Mouse (Mus musculus): Measurements from ENCODE around the gene Zglp1. TPM values are rescaled to one million over a fixed set of nuclear protein-coding genes. Genes with fewer than 3 reads are reported as not detected.
A peak's percentile ranks its signal among the peaks of the same experiment; 100 is the strongest.

Gene Zglp1
- polyA plus RNA-seq, 1 experiment from 2014 or later, result 1.3 TPM

DNA sequence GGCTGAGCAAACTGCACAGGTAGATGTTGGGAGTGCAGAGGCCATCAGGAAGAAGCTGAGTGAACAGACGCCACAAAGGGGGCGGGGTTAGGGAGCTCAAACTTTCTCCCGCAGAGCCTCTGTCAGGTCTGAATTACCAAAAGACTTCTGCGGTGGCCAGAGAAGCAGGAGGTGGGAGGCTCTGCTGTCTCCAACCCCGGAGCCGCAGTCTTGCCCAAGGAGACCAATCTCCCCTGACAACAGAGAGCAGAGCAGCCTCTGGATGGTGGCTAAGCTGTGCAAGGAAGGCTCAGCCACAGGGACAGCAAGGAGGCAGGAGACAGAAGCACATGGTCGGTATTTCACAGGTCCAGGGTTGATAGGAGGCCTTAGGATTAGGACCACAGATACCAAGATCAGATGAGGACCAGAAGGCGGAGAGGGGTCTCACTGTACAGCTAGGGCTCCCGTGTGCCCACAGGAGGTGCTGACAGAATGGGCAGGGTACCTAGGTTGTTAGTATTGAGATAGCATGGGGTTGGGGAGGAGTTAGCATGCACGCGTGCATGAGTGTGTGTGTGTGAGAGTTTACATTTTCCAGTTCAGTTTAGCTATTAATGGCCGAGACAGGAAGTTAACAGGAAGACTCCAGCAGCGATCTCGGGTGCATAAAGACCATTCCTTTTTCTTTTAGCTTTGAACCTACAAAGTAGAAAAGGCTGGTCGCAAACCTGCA lies 33.7 kb upstream of the Zglp1 start:
- no peak overlapping the region for H3K4me2 ChIP-seq (ENCODE audit: low read depth, low read length)
- ATAC-seq, result 0 out of 2 replicates have a peak, but pooled peaks have one; percentile 32
- no peaks in the 10 kb centered on the region for H3K27me3 ChIP-seq (replicated peaks; ENCODE audit: control insufficient read depth, insufficient read depth, low read length)
- H3K36me3 ChIP-seq (ENCODE audit: control insufficient read depth, insufficient read depth, low read length), result no peaks in the 10 kb centered on the region
- 40% methylated on average over 15 of the region's 15 CpGs for WGBS
- H3K9me3 ChIP-seq (ENCODE audit: control insufficient read depth, low read length), result no peaks in the 10 kb centered on the region
- H3K9ac ChIP-seq (ENCODE audit: low read depth, low read length), result no peak overlapping the region; the same call in 1 of the 2 replicates
- no peak overlapping the region for H3K27ac ChIP-seq (ENCODE audit: low read length)
- no peak overlapping the region for H3K4me3 ChIP-seq (ENCODE audit: low read length)
- H3K4me1 ChIP-seq (ENCODE audit: control insufficient read depth, insufficient read depth, low read length), result peaks cover 4% of the 10 kb centered on the region; the same call in 1 of the 2 replicates

DNA sequence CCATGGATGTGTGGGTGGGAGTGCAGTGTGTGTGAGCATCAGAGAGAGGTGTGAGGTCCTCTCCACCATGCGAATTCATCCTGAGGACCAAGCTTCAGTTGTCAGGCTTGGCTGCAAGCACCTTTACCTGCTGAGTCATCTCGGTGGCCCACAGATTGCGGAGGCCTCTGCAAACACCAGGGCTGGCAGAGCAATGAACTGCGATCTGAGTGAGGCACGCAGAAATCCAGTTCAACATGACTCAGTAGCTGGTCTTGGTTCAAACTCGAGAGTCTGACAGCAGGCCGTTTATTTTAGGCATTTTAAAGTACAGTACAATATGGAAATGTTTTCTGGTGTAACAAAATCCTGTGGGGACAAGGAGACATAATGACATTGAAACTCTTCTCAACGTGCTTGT lies 30.9 kb upstream of the Zglp1 start:
- no peak overlapping the region for H3K9ac ChIP-seq (ENCODE audit: low read depth, low read length)

DNA sequence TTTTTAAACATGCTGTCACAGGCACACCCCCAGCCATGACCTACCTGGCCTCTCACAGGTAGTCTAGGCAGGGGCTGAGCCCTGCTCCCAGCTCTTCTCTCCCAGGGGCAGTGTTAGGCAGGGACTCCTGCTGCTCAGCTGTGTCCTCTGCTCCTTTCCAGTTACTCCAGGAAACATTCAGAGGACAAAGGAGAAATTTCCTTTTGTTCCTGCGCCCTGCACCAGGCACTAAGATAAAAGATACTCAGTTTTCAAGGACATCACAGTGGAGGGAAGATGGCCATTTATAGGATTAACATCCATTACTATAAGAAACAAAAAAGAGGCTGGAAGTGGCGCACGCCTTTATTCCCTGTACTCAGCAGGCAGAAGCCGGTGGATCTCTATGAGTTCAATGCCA lies 29.1 kb upstream of the Zglp1 start:
- no peak overlapping the region for H3K9ac ChIP-seq (ENCODE audit: low read depth, low read length)
- WGBS, result 88% methylated on average over 4 of the region's 4 CpGs

More for the DNA sequence above, 30.9 kb upstream of the Zglp1 start:
- 51% methylated on average over 8 of the region's 8 CpGs for WGBS
- Histone ChIP-seq H3K4me1 (ENCODE audit: control insufficient read depth, insufficient read depth, low read length) (peaks cover 4% of the 10 kb centered on the region; the same call in 1 of the 2 replicates), H3K27me3 (replicated peaks; ENCODE audit: control insufficient read depth, insufficient read depth, low read length) (no peaks in the 10 kb centered on the region), H3K4me2 (ENCODE audit: low read depth, low read length) (no peak overlapping the region), H3K36me3 (ENCODE audit: control insufficient read depth, insufficient read depth, low read length) (no peaks in the 10 kb centered on the region), H3K9me3 (ENCODE audit: control insufficient read depth, low read length) (no peaks in the 10 kb centered on the region), H3K27ac (ENCODE audit: low read length) (no peak overlapping the region), H3K4me3 (ENCODE audit: low read length) (no peak overlapping the region)
- ATAC-seq, result peak; percentile 71

DNA sequence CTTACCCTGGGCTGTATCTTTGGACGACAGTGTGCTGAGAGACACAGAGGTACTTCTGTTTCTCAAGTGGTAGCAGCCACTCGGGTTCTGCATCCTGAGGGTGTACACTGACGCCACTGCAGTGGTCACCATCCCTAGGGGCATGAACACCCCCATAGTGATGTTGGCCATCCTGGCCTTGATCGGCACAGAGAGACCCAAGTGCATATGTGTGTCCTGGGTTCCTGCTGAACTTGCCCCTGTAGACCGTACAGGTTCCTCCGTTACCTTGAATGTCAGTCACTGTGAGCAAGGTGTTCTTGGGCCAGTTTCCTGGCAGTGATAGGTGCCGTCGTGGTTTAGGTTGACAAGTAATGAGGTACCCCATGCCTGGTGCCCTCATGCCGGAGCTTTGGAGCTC lies 26.5 kb upstream of the Zglp1 start:
- Histone ChIP-seq H3K36me3 (ENCODE audit: control insufficient read depth, insufficient read depth, low read length) (peaks cover 11% of the 10 kb centered on the region; the same call in 1 of the 2 replicates), H3K27me3 (replicated peaks; ENCODE audit: control insufficient read depth, insufficient read depth, low read length) (no peaks in the 10 kb centered on the region), H3K4me2 (ENCODE audit: low read depth, low read length) (no peak overlapping the region), H3K4me1 (ENCODE audit: control insufficient read depth, insufficient read depth, low read length) (peaks cover 20% of the 10 kb centered on the region), H3K4me3 (ENCODE audit: low read length) (no peak overlapping the region), H3K9me3 (ENCODE audit: control insufficient read depth, low read length) (no peaks in the 10 kb centered on the region), H3K27ac (ENCODE audit: low read length) (no peak overlapping the region), H3K9ac (ENCODE audit: low read depth, low read length) (no peak overlapping the region)
- ATAC-seq, result no peak
- WGBS, result 97% methylated on average over 9 of the region's 9 CpGs

More for the DNA sequence above, 29.1 kb upstream of the Zglp1 start:
- no peaks in the 10 kb centered on the region for H3K36me3 ChIP-seq (ENCODE audit: control insufficient read depth, insufficient read depth, low read length)
- peaks cover 4% of the 10 kb centered on the region; the same call in 1 of the 2 replicates for H3K4me1 ChIP-seq (ENCODE audit: control insufficient read depth, insufficient read depth, low read length)
- no peak overlapping the region for H3K27ac ChIP-seq (ENCODE audit: low read length)
- H3K4me3 ChIP-seq (ENCODE audit: low read length), result no peak overlapping the region
- no peak overlapping the region for H3K4me2 ChIP-seq (ENCODE audit: low read depth, low read length)
- no peaks in the 10 kb centered on the region for H3K27me3 ChIP-seq (replicated peaks; ENCODE audit: control insufficient read depth, insufficient read depth, low read length)
- ATAC-seq, result no peak
- H3K9me3 ChIP-seq (ENCODE audit: control insufficient read depth, low read length), result no peaks in the 10 kb centered on the region

DNA sequence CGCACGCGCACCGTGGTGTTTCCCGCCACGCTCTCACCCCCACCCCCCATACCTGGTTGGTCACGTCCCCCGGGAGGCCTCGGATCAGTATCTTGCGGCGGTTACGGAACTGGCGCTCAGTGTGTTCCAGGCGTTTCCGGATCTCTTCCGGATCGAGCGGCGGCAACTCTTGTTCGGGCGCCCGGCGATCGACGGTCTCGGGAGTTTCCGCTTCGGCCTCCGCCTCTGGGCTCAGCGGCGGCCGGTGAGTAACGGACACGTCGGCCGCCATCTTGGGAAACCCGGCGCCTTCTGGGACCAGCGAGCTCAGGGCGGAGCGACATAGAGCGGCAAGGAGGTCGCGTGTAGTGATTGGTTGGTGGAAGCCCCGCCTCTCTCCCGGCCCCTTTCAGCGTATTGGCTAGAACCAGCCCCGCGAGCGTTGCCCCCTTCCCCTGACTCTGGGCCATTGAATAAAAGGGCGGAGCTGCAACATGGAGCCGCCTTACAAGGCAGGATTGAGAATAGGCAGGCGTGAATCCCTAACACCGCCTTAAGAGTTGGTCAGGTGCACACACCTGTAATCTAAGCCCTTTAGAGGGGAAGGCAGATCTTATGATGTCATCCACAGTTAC lies 24.9 kb upstream of the Zglp1 start, which contains the start of the genes Gm38431 and Raver1:
TSS of gene Gm38431 (minus strand) at position 291 of the 614 bp plus-strand sequence.
TSS of gene Raver1 (minus strand) at position 302 of the 614 bp plus-strand sequence.
- Histone ChIP-seq H3K9me3 (ENCODE audit: control insufficient read depth, low read length) (no peaks in the 10 kb centered on the region), H3K4me2 (ENCODE audit: low read depth, low read length) (peak within 1 kb of the TSS; percentile 78), H3K9ac (ENCODE audit: low read depth, low read length) (peak within 1 kb of the TSS; percentile 88), H3K36me3 (ENCODE audit: control insufficient read depth, insufficient read depth, low read length) (peaks cover 19% of the 10 kb centered on the region; the same call in 1 of the 2 replicates), H3K4me1 (ENCODE audit: control insufficient read depth, insufficient read depth, low read length) (peaks cover 20% of the 10 kb centered on the region), H3K27ac (ENCODE audit: low read length) (peak within 1 kb of the TSS; percentile 91), H3K4me3 (ENCODE audit: low read length) (peak within 1 kb of the TSS; percentile 74), H3K27me3 (replicated peaks; ENCODE audit: control insufficient read depth, insufficient read depth, low read length) (no peaks in the 10 kb centered on the region)
- peak; percentile 99 for ATAC-seq
- WGBS, result under 1% methylated on average over 54 of the region's 54 CpGs

DNA sequence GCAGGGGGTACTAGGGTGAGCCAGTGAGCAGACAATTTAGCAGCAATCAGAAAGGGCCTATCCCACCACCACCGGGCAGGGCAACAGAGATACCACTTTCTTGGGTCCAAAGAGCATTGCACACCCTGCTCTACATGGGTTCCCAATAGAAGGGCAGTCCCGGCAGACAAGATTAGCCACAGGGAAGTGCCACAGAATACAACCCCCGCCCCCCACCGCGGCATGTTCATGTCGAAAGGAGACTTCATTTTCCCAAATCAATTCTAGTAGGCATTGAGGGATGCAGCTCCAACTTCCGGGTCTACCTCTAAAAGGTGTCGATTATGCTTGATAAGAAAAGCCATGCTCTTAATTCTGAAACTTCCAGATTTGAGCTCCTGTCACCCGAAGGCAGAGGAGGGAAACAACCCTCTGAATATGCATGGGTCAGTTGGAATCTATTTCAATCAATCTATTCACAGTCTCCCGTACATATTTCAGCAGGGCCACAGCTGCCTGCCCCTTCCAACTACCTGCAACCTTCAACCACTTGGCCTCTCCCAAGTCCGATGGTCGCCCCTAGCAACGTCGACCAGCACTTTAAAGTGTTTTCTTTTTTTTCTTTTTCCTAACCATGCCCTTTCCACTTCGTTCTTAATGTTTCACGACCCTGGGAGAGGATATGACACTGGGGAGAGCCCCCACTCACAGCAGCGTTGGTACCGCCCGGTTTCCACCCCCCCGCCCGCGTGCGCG lies 24.2 kb upstream of the Zglp1 start:
- H3K4me1 ChIP-seq (ENCODE audit: control insufficient read depth, insufficient read depth, low read length), result peaks cover 23% of the 10 kb centered on the region
- no peaks in the 10 kb centered on the region for H3K27me3 ChIP-seq (replicated peaks; ENCODE audit: control insufficient read depth, insufficient read depth, low read length)
- peaks cover 24% of the 10 kb centered on the region for H3K36me3 ChIP-seq (ENCODE audit: control insufficient read depth, insufficient read depth, low read length)
- H3K27ac ChIP-seq (ENCODE audit: low read length), result peak overlapping the region; percentile 91
- peak overlapping the region; percentile 88 for H3K9ac ChIP-seq (ENCODE audit: low read depth, low read length)
- WGBS, result 3% methylated on average over 24 of the region's 24 CpGs
- no peaks in the 10 kb centered on the region for H3K9me3 ChIP-seq (ENCODE audit: control insufficient read depth, low read length)
- peak overlapping the region; percentile 78 for H3K4me2 ChIP-seq (ENCODE audit: low read depth, low read length)
- peak; percentile 57 for ATAC-seq
- H3K4me3 ChIP-seq (ENCODE audit: low read length), result peak overlapping the region; percentile 74

DNA sequence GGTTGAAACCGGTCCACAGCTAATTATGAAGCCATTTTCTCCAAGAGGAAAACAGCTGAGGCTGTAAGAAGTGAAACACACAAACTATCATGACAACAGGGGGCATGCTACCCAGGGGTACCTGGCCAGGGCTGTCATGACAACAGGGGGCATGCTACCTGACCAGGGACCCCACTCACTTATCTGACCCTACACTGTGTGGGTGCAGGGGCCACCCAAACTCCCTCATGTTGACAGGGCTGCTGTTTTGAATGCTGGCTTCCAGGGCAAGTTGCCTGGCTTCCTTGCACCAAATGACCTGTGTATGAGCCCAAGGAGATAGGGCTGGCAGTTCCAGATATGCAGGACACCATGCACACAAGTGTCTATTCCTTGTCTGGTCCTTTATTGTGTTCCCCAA lies 23.6 kb upstream of the Zglp1 start:
- Histone ChIP-seq H3K4me1 (ENCODE audit: control insufficient read depth, insufficient read depth, low read length) (peaks cover 24% of the 10 kb centered on the region), H3K9ac (ENCODE audit: low read depth, low read length) (peak overlapping the region; percentile 88), H3K4me2 (ENCODE audit: low read depth, low read length) (peak overlapping the region; percentile 78), H3K4me3 (ENCODE audit: low read length) (peak overlapping the region; percentile 74), H3K27ac (ENCODE audit: low read length) (peak overlapping the region; percentile 91), H3K27me3 (replicated peaks; ENCODE audit: control insufficient read depth, insufficient read depth, low read length) (no peaks in the 10 kb centered on the region), H3K9me3 (ENCODE audit: control insufficient read depth, low read length) (no peaks in the 10 kb centered on the region), H3K36me3 (ENCODE audit: control insufficient read depth, insufficient read depth, low read length) (peaks cover 30% of the 10 kb centered on the region)
- 92% methylated on average over 1 of the region's 1 CpGs for WGBS
- ATAC-seq, result no peak

DNA sequence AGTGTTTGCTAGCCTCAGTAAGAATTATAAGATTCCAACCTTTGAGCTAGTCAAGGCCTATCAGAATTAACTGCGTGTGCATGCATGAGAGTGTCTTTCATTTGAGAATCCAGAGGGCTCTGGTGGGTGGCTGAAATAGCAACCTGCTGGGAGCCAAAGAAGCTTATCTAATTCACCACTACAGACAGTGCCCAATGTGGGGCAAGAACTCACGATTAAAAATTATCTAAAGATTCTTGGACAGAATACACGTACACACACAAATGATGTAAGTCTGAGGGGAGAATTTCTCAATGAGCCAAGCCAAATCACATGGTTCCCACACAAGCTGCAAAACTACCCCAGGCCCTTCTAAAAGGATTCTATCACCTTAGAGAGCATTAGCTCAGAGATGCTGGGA lies 16.4 kb upstream of the Zglp1 start:
- Histone ChIP-seq H3K4me2 (ENCODE audit: low read depth, low read length) (no peak overlapping the region), H3K4me1 (ENCODE audit: control insufficient read depth, insufficient read depth, low read length) (peaks cover 4% of the 10 kb centered on the region), H3K9me3 (ENCODE audit: control insufficient read depth, low read length) (no peaks in the 10 kb centered on the region), H3K36me3 (ENCODE audit: control insufficient read depth, insufficient read depth, low read length) (peaks cover 49% of the 10 kb centered on the region), H3K27me3 (replicated peaks; ENCODE audit: control insufficient read depth, insufficient read depth, low read length) (no peaks in the 10 kb centered on the region), H3K9ac (ENCODE audit: low read depth, low read length) (no peak overlapping the region), H3K27ac (ENCODE audit: low read length) (no peak overlapping the region), H3K4me3 (ENCODE audit: low read length) (no peak overlapping the region)
- WGBS, result 86% methylated on average over 3 of the region's 3 CpGs
- ATAC-seq, result no peak

DNA sequence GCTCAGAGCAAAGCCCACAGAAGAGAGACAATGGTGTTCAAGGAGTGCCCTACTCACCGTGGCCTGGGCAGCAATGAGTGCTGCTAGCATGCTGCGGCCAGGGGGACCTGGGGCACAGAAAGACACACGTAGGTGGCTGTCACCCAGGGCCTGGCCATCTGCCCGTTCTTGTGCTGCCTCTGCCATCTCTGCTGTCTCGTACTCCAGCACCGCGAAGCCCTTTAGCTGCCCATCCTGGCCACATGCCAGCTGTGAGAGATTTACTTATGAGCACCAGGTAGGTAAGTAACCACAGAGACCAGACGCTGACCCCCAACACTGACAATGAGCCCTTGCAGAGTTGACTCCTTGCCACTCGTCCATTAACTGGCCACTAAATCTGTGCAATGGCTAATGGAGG lies 14.2 kb upstream of the Zglp1 start:
- Histone ChIP-seq H3K4me2 (ENCODE audit: low read depth, low read length) (no peak overlapping the region), H3K9me3 (ENCODE audit: control insufficient read depth, low read length) (no peaks in the 10 kb centered on the region), H3K27ac (ENCODE audit: low read length) (no peak overlapping the region), H3K36me3 (ENCODE audit: control insufficient read depth, insufficient read depth, low read length) (peaks cover 48% of the 10 kb centered on the region), H3K9ac (ENCODE audit: low read depth, low read length) (no peak overlapping the region), H3K4me1 (ENCODE audit: control insufficient read depth, insufficient read depth, low read length) (peaks cover 1% of the 10 kb centered on the region), H3K27me3 (replicated peaks; ENCODE audit: control insufficient read depth, insufficient read depth, low read length) (no peaks in the 10 kb centered on the region), H3K4me3 (ENCODE audit: low read length) (no peak overlapping the region)
- WGBS, result 84% methylated on average over 9 of the region's 9 CpGs
- ATAC-seq, result no peak

All from intestine, embryonic 16.5 days (tissue).